Mouse (Mus musculus): ENCODE measurements at regions not wholly inside any gene's neighbourhood (a gene's known extent, or its start where the extent isn't known, plus 50 kb on each side); places are given as distances from the start of the nearest gene placed in this dataset.

DNA sequence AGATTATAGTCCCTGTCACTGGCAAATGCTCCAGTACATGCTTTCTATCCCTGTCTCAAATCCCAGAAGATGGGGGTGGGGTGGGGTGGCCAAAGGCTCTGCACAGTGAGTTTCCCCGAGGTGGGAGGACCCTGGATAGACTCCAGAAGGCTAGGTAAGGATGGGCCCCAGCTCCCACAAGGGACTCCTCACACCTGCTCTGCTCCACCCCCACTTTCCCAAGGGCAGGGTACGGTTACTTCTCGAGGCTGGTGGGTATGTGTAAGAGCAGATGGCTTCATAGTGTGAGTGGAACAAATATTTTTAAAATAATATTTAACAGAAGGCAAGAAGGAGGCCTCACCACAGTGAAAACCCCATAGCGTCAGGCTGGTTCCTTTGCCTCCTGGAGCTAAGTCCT, 398.6 kb upstream of the Cdh4 start:
- TF ChIP-seq CTCF (IDR thresholded peaks at IDR 0.05; ENCODE audit: low read depth, low read length) (no peak), GATA1 (IDR thresholded peaks at IDR 0.05; ENCODE audit: borderline replicate concordance, low read length) (no peak), TAL1 (conservative IDR thresholded peaks at IDR 0.05; ENCODE audit: low read depth, low read length) (no peak), GATA2 (IDR thresholded peaks at IDR 0.05; ENCODE audit: borderline replicate concordance, low read depth, low read length) (no peak)
